Mouse (Mus musculus) C2C12 (cell line): ENCODE results near the gene Prdx6. TPM values are rescaled to one million over a fixed set of nuclear protein-coding genes. Genes with fewer than 3 reads are reported as not detected.

Experiments
- H3K27me3 ChIP-seq: one replicate; pipeline ENCODE4 v1.6.1; 2011; ENCODE audit not compliant: control insufficient read depth, insufficient read depth, insufficient read length
- H3K36me3 ChIP-seq: one replicate; pipeline ENCODE4 v1.6.1; 2011; ENCODE audit not compliant: control insufficient read depth, insufficient read depth
- H3K4me3 ChIP-seq: one replicate; pipeline ENCODE4 v1.5.1; 2011; ENCODE audit warnings: mild to moderate bottlenecking, control low read depth; ENCODE audit not compliant: poor library complexity, insufficient read depth, severe bottlenecking
- H3K79me2 ChIP-seq: one replicate; pipeline ENCODE4 v1.6.1; 2011; ENCODE audit not compliant: control insufficient read depth, insufficient read depth
- H3K79me3 ChIP-seq: one replicate; pipeline ENCODE4 v1.6.1; 2011; ENCODE audit warnings: low read depth, control low read depth
- H3ac ChIP-seq: one replicate; pipeline ENCODE3; 2011; ENCODE audit warnings: low read depth; ENCODE audit not compliant: control insufficient read depth, insufficient read length
- CEBPB ChIP-seq: IDR thresholded peaks from one replicate; pipeline ENCODE4 v1.6.1; 2011; ENCODE audit warnings: low read depth, mild to moderate bottlenecking, control low read depth, moderate library complexity
- CTCF ChIP-seq: IDR thresholded peaks from one replicate; pipeline ENCODE4 v1.5.1; 2011; ENCODE audit not compliant: control insufficient read depth, insufficient read depth, insufficient read length
- FOSL1 ChIP-seq: IDR thresholded peaks from one replicate; pipeline ENCODE4 v1.8.0; 2011; ENCODE audit warnings: mild to moderate bottlenecking, low read length; ENCODE audit not compliant: poor library complexity, insufficient read depth, severe bottlenecking
- MAX ChIP-seq: IDR thresholded peaks from one replicate; pipeline ENCODE4 v1.6.1; 2011; ENCODE audit warnings: mild to moderate bottlenecking, control low read depth
- MYOD1 ChIP-seq: IDR thresholded peaks from one replicate; pipeline ENCODE4 v1.6.1; 2011; ENCODE audit warnings: low read depth; ENCODE audit not compliant: control insufficient read depth, insufficient read length
- MYOG ChIP-seq: IDR thresholded peaks from one replicate; pipeline ENCODE4 v1.6.1; 2011; ENCODE audit not compliant: control insufficient read depth, insufficient read length; ENCODE audit errors: extremely low read depth
- USF1 ChIP-seq: IDR thresholded peaks from one replicate; pipeline ENCODE4 v1.6.1; 2011; ENCODE audit warnings: low read depth, mild to moderate bottlenecking, control low read depth, moderate library complexity
- polyA plus RNA-seq: library from polyadenylated mRNA; unstranded; fragments of >200 nt; fragmentation: generic; extraction: Trizol; gene quantifications from one replicate; pipeline ENCODE4 v1.2.1, GENCODE M21; 2012; ENCODE audit warnings: missing spikeins

Gene Prdx6
- polyA plus RNA-seq, 1 experiment, result 300 TPM

DNA sequence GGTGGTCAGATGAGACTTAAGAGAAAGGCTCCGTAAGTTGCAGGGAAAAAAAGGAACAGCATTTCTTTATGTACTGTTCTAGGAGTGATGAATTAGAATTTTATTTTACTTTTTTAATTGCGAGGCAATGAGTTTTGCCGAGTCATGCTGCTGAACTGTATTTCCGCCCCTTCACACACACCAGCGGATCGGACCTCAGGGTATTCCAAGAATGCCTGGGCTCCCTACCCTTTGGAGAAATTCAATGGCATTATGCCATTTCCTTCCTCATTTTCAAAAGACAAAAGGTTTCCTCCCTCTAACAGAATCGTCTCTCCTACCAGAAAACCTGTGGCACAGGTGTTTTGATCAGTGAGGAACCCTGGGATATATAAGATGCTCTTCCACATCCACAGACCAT lies 2.3 kb downstream of the Prdx6 start:
- peaks cover 46% of the 10 kb centered on the region for H3K36me3 ChIP-seq
- H3K79me3 ChIP-seq, result peaks cover 62% of the 10 kb centered on the region
- H3K4me3 ChIP-seq, result peak overlapping the region; percentile 93
- no peaks in the 10 kb centered on the region for H3K27me3 ChIP-seq
- no peak overlapping the region for H3ac ChIP-seq
- no peak for TF ChIP-seq MYOG
- no peak for TF ChIP-seq CEBPB
- TF ChIP-seq MAX, result no peak
- TF ChIP-seq USF1, result no peak
- no peak for TF ChIP-seq MYOD1
- TF ChIP-seq CTCF, result no peak
- TF ChIP-seq FOSL1, result no peak
- H3K79me2 ChIP-seq, result peaks cover 74% of the 10 kb centered on the region

DNA sequence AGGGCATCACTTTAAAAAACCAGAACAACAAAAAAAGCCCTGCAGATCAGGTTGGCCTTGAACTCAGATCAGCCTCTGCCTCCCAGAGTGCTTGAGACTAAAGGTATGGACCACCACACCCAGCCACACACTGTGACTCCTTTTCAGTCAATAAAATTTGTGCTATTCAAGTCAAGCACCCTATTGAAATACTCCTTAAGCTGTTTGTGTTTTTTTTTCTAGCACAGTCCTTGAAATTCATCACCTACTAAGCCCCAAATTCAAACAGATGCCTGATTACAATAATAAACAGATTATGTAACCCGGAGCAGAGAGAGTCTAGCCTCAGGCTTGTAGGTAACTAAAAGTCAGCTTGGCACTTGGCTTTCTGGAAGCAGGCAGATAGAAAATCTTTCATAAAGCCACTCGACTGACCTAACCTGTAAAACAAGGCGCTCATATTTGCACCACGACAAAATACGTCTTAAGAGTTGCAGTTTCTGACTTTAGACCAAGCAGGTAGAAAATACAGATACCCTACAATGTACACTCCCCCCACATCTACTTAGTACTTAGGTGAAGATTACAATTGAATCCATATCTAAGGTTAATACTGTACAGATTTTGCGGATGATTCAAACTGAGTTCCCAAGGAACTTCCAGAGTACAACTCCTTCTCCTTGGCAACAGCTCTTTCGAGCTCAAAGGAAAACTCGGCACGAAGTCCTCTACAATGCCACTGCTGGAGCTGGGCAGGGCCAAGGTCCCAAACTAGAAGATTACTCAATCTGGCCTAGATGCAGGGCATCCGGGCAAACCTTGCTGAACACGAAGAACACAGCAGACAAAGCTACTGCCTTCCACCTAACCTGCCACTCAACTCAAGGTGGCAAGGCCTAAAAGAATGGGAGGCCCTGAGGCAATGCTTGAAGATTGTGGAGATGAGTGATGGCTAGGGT lies 3.1 kb downstream of the Prdx6 start:
- Histone ChIP-seq H3K4me3 (peak overlapping the region; percentile 93), H3K36me3 (peaks cover 54% of the 10 kb centered on the region), H3K79me3 (peaks cover 65% of the 10 kb centered on the region)

DNA sequence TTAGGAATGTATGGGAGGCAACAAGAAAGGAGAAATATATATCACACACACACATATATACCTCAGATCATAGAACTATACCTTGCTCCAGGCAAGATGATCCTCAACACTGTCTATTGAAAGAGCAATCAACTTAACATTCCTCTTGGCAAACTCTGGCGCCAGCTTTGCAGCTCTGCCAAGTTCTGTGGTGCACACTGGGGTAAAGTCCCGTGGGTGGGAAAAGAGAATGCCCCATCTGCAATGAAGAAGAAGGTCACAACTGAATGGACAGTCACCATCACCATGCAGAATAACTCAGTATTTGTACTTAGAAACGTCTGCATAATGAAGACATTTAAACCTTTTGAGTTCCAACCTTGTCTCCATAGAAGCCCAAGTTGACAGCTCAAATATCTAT lies 3.8 kb downstream of the Prdx6 start:
- Histone ChIP-seq H3K4me3 (no peak overlapping the region), H3K36me3 (peaks cover 61% of the 10 kb centered on the region), H3K27me3 (no peaks in the 10 kb centered on the region), H3ac (no peak overlapping the region), H3K79me2 (peaks cover 78% of the 10 kb centered on the region), H3K79me3 (peaks cover 65% of the 10 kb centered on the region)
- no peak for TF ChIP-seq MYOG
- TF ChIP-seq MYOD1, result no peak
- TF ChIP-seq MAX, result no peak
- no peak for TF ChIP-seq CEBPB
- TF ChIP-seq USF1, result no peak
- no peak for TF ChIP-seq FOSL1
- TF ChIP-seq CTCF, result no peak

More for the DNA sequence above, 3.1 kb downstream of the Prdx6 start:
- Histone ChIP-seq H3K79me2 (peaks cover 78% of the 10 kb centered on the region), H3ac (no peak overlapping the region), H3K27me3 (no peaks in the 10 kb centered on the region)
- TF ChIP-seq MYOD1, result no peak
- TF ChIP-seq USF1, result no peak

DNA sequence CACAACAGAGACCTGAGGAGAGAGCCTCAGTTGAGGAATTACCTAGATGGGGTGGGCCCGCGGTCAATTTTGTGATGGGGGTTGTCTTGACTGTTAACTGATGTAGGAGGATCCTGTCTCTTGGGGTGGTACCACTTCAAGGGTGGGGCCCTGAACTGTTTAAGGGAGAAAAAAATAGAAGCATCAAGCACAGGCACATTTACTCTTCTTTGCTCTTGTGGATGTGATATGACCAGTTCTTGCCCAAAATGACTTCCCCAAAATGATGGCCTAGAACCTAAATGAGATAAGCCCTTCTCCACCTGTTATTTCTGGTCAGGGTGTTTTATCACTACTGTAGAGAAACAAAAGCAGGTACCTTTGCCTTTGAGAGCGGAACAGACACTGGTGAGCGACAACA lies 13.3 kb downstream of the Prdx6 start:
- H3K79me2 ChIP-seq, result no peaks in the 10 kb centered on the region
- no peak overlapping the region for H3ac ChIP-seq
- H3K4me3 ChIP-seq, result no peak overlapping the region
- H3K27me3 ChIP-seq, result no peaks in the 10 kb centered on the region
- TF ChIP-seq MYOG, result no peak
- no peak for TF ChIP-seq USF1
- TF ChIP-seq MYOD1, result no peak
- TF ChIP-seq CEBPB, result no peak
- no peak for TF ChIP-seq CTCF
- TF ChIP-seq MAX, result no peak
- TF ChIP-seq FOSL1, result no peak
- H3K79me3 ChIP-seq, result peaks cover 2% of the 10 kb centered on the region
- peaks cover 45% of the 10 kb centered on the region for H3K36me3 ChIP-seq

DNA sequence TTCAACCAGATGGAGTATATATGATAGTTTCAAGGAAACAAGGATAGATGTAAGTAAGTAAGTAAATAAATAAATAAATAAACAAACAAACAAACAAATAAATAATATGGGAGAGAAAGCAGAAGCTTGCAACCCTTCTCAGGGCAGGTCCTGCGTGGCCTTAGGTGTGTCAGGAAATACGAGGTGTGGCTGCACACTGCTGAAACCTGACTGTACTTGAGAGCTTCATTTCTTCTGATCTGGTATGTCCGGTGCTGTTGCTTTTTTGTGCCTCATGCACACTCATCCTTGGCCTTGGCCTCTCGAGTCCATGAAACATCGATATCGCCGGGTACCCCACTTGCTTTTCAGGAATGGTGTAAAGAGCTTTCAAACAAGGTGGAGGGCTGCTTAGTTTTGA lies 13.7 kb downstream of the Prdx6 start:
- Histone ChIP-seq H3K36me3 (peaks cover 41% of the 10 kb centered on the region), H3ac (no peak overlapping the region)
- TF ChIP-seq CEBPB (no peak), MYOD1 (no peak), CTCF (no peak), USF1 (no peak), MAX (no peak), FOSL1 (no peak), MYOG (no peak)

More for the DNA sequence above, 13.7 kb downstream of the Prdx6 start:
- Histone ChIP-seq H3K4me3 (no peak overlapping the region), H3K27me3 (no peaks in the 10 kb centered on the region), H3K79me2 (no peaks in the 10 kb centered on the region), H3K79me3 (peaks cover 2% of the 10 kb centered on the region)
